Mouse (Mus musculus): ENCODE results near the gene Rtn1.

GRCm38 (mm10) chr12:72393046-72393805, 15.6 kb downstream of the Rtn1 start:
- TF ChIP-seq CTCF (IDR thresholded peaks at IDR 0.05; ENCODE audit: borderline replicate concordance, extremely low read depth, insufficient read depth, insufficient read length) (no peak), POLR2A (IDR thresholded peaks at IDR 0.05; ENCODE audit: borderline replicate concordance, extremely low read depth, insufficient read depth, insufficient read length, poor library complexity, severe bottlenecking) (no peak)
